Mouse (Mus musculus) bone marrow, adult 2 months (tissue): Measurements from ENCODE around the gene Slc7a5.

Experiments used
- CTCF ChIP-seq: fragments of 200-500 bp; IDR thresholded peaks from 2 replicates; pipeline ENCODE4 v1.5.1; 2011; ENCODE audit warnings: low read length, control low read depth; ENCODE audit not compliant: control insufficient read depth, insufficient read depth
- POLR2A ChIP-seq: fragments of 200-500 bp; IDR thresholded peaks from 2 replicates; pipeline ENCODE4 v1.6.1; 2011; ENCODE audit warnings: low read depth, mild to moderate bottlenecking, control low read depth, low read length, borderline replicate concordance; ENCODE audit not compliant: control insufficient read depth

DNA sequence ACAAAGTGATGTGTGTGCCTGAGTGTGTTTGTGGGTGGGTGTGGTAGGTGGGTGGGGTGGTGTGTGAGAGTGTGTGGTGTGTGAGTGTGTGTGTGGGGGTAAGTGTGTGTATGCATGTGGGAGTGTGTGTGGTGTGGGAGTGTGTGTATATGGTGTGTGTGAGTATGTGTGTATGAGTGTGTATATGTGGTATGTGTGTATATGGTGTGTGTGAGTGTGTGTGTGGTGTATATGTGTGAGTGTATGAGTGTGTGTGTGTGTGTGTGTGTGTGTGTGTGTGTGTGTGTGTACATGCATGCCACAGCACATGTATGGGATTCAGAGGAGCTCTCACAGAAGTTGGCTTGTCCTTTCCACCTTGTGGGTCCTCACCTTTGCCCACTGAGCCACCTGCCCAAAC lies 60.7 kb downstream of the Slc7a5 start:
- TF ChIP-seq CTCF (no peak), POLR2A (no peak)
